Mouse (Mus musculus) spleen, adult 2 months (tissue): ENCODE measurements around the gene Cend1.

ENCODE experiments used
- CTCF ChIP-seq: fragments of 200-500 bp; IDR thresholded peaks from 2 replicates; pipeline ENCODE4 v1.5.1; 2011; ENCODE audit warnings: mild to moderate bottlenecking, inconsistent platforms; ENCODE audit not compliant: insufficient read depth, insufficient read length, insufficient replicate concordance; ENCODE audit errors: extremely low read depth
- POLR2A ChIP-seq: fragments of 200-500 bp; IDR thresholded peaks from 2 replicates; pipeline ENCODE4 v1.6.1; 2011; ENCODE audit warnings: low read depth, low read length, inconsistent platforms

DNA sequence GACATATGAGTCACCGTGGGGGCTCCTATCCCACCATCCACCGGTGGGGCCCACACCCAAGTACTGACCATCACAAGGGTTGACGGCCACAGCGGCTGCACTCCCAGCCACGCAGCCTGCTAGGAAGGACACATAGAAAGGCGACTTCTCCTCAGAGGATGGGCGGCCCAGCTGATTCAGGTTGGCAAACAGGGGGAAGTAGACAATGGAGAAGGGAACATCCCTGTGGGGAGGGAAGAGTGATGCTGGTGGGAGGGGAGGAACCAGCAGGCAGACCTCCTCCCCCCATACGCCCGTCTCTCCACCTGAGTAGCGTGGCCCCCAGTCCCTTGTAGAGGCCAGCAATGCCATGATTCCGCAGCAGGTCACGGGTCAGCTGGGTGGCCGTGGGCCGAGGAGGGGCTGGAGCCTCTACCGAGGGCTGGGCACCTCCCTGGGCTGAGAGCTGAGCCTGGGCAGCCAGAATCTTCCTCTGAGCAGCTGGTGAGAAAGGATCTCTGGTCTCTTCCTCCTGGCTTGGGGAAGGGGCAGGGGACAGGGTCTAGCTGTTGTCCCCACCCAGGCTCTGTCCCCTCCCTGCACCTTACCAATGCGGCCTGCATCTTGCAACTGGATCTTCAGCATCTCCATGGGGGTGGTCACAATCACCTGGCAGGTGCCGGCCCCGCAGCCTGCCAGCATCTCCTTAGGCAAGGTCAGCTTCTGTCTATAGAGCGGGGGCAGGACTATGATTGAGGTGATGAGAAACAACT is 2.3 kb upstream of the Cend1 start:
- TF ChIP-seq CTCF (no peak), POLR2A (no peak)
